Mouse (Mus musculus) testis, postnatal 14 days (tissue): ENCODE data around the gene Hoxc5.

ENCODE experiments used
- DNase-seq: peaks from one replicate; pipeline ENCODE4 v3.0.0; 2021; ENCODE audit warnings: low spot score

The Hoxc5 gene

GRCm38 (mm10) chr15:102967511-102968397 is 511 bp downstream of the Hoxc5 start:
- no peak for DNase-seq

- no peak for DNase-seq
Measured at GRCm38 (mm10) chr15:102969296-102969695, 2.1 kb downstream of the Hoxc5 start.

DNA sequence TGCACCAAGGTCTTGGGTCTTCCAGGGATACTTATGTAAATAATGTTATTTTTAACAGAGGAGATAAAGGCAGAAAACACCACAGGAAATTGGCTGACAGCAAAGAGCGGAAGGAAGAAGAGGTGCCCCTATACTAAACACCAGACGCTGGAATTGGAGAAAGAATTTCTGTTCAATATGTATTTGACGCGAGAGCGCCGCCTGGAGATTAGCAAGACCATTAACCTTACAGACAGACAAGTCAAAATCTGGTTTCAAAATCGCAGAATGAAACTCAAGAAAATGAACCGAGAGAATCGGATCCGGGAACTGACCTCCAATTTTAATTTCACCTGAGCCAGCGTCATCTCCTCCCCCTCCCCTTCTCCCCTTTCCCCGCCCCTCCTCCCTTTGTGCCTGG is 3.5 kb downstream of the Hoxc5 start:
- DNase-seq: no peak

DNA sequence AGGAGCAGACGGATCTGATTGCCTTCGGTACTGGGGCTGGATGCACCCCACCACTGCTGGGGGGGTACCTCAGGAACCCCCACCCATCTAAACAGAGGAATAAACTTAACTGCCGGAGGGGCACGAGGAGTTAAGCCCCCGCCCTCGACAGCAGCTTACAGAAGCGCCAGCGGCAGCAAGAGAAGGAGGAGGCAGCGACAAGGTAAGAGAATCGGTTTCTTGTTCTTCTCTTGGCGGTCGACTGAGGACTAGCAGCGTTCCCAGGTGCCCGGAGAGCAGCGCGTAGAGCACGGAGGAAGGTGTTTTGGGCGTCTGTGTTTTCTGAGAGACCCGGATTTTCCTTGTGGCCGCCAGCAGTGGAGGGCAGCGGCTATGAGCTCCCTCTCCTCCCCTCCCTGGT is 5.0 kb downstream of the Hoxc5 start:
- no peak for DNase-seq

GRCm38 (mm10) chr15:102972753-102973152 is 5.5 kb downstream of the Hoxc5 start:
- no peak for DNase-seq

DNA sequence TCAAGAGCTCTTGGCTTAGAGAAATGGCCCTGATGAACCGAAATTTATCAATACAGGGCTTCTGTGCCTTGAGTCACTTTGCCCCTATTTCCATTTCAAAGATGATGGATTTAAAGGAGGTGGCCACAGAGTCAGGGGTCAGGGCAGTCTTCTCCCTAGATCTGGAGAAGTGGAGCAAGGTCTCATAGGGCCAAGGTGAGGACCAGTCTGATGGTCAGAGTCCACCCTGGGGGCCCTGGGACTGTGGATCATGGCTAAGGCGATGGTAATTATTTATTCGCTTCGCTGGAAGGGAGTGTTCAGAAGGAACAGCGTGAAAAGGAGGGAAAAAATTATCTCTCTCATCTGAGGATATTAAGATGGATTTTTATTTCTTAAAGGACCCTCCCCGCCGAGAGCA is 7.8 kb downstream of the Hoxc5 start:
- DNase-seq: no peak

GRCm38 (mm10) chr15:102975688-102976111 is 8.5 kb downstream of the Hoxc5 start:
- DNase-seq: no peak

GRCm38 (mm10) chr15:102976171-102976570 is 8.9 kb downstream of the Hoxc5 start, which contains the start of gene Hoxc9:
TSS of gene Hoxc9 (plus strand) at chr15:102976439.
- DNase-seq: no peak

- DNase-seq: no peak
Measured at GRCm38 (mm10) chr15:102976631-102977422, 9.6 kb downstream of the Hoxc5 start.

DNA sequence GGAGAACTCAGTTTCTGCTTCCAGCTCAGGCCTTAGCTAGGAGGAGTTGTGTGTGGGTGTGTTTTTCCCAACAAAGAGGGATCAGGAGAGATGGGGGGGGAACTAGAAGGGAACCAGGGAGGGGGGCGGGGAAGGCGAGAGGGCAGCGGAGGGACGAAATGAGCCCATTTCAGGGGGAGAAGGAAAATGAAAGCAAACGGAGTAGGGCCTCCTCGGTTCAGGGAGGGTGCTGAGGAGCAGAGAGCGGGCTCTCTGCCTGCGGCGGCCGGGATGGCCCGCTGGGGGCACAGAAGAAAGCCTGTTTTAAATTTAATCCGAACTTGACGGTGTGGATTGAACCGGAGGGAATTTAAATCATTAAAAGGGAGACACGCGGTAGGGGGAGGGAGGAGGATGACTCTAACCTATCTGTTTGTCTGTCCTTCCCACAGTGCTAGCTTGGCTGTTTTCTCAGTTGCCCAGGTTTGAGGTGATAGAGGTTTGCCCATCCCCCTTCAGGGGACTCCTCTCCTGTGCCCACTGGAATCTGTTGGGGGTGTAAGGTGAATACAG is 10.3 kb downstream of the Hoxc5 start:
- no peak for DNase-seq

DNA sequence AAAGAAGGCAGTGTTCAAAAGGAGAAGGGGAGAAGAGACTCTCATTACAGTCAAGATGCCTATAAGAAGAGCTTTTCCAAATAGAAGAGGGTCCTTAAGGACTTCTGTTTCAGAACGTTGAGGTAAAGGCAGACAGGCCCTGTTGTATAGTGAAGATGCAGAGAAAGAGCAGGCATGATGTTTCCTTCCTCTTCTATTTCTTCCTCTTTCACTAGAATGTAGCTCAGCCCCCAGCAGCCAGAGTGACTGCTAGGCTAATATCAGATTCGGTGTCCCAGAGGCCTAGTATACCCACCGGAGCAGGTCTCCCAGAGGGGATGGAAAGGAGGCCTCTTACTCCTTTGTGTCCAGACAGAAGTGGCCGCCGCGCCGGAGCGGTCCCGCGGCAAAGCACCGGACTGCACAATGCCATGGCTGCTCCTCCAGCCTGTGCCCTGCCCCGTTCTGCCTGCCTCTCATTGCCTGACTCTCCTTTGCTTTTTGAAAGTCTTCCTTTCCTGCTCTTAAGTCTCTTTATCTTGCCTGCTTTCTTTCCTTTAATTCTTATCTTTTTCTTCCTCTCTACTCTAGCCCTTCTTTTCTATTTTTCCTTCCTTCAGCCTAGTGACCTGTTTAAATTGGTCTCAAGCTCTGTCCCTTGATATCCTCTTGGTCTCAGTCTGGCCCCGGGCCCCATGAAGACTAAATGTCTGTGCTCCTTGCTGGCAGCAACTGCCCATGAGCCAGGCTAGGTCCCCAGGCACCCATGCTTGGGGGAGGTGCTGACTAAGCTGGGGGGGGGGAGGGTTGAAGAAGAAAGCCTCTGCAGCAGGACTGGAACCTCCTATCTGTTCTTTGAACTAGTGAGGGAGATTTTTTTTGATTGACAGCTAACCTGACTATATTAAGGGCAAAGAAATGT is 11.6 kb downstream of the Hoxc5 start:
- no peak for DNase-seq

DNA sequence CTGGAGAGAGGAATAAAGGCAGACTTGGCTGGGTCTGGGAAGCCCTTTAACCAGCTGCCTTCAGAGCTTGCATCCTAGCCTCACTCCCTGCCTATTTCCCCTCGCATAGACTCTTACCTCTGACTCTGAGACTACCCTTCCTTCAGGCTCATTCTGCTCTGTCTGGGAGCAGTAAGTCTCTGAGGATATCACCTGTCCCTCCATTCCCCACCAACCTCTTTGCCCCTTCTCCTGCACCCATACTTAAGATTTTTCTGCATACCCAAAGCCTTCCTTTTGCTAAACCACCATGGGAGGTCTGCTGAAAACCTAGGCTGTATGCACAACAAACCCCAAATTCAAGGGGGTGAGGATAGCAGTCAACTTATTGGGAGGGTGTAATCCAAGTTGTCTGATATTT is 12.7 kb downstream of the Hoxc5 start:
- no peak for DNase-seq

DNA sequence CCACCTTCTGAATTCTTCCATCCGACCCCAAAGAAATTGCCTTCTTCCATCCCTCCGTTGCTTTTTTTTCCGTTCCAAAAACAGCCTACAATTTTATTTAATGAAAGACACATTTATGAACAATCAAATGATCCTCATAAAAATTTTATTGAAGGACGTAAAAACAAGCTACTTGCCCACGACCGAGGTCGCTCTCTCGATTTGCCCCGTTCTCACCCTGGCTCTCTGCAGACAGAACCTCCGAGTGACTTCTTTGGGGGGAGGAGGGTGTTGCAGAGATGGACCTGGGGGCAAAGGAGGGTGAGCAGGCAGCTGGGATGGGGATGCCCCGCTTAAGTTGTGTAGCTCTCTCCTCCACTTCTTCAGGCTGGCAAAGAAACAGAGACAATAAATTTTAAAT is 13.1 kb downstream of the Hoxc5 start:
- DNase-seq: no peak

- no peak for DNase-seq
Measured at GRCm38 (mm10) chr15:102980912-102981311, 13.7 kb downstream of the Hoxc5 start.

DNA sequence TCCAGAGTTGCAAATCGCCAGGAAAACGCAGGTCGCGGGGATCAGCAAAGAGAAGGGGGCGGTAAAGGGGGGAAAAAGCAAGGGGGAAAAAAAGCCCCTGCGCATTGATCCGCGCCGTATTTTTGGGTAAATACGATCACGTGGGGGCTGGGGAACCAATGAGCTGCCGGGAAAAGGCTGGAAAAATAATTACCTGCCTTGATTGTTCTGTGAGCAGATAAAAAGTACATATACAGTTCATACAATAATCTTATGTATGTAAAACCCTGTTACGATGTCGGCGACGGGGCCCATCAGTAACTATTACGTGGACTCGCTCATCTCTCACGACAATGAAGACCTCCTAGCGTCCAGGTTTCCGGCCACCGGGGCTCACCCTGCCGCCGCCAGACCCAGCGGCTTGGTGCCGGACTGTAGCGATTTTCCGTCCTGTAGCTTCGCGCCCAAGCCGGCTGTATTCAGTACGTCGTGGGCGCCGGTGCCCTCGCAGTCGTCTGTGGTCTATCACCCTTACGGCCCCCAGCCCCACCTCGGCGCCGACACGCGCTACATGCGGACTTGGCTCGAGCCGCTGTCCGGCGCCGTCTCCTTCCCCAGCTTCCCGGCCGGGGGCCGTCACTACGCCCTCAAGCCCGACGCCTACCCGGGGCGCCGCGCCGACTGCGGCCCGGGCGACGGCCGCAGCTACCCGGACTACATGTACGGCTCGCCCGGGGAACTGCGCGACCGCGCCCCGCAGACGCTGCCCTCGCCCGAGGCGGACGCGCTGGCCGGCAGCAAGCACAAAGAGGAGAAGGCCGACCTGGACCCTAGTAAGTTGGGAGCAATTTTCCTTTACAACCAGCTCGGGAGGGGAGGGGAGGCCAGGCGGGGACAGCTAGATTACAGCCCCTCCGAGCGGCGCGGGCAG is 14.4 kb downstream of the Hoxc5 start:
- DNase-seq: peak; percentile 49

- DNase-seq: no peak
Measured at GRCm38 (mm10) chr15:102983716-102984115, 16.5 kb downstream of the Hoxc5 start.

DNA sequence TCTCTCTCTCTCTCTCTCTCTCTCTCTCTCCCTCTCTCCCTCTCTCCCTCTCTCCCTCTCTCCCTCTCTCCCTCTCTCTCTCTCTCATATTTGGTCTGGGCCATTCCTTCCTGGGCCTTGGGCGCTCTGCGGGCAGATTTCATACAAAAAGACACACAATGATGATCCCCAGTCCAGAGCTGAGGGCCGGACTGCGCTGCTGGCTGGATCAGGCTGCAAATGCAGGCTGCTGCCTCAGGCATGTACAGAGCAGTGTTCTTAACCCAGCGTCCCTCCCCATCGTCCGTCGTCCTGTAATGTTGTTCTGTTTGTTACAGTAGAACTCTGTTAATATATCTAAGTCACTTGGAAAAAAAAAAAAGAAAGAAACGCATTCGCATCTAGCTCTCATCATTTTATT is 17.3 kb downstream of the Hoxc5 start:
- DNase-seq: no peak

DNA sequence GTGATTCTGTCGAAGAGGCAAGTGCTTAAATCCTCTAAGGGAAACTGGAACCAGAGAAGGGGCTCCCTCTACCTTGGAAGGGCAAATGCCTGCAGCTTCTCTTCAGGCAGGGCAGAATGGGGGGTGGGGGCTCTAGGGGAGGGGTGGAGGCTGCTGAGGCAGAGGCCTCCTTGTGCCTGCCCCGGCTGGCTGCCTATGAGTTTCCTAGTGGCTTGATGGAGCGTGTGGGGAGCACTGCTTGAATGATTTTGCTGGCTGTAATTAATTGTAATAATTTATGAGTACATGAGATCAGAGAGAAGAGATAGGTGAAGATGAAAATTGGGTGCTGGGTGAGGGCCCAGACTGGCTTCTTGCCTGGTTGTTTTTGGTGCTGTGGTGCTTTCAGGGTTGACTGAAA is 17.7 kb downstream of the Hoxc5 start:
- DNase-seq: no peak

- DNase-seq: peak; percentile 87
Measured at GRCm38 (mm10) chr15:102987124-102987833, 20.0 kb downstream of the Hoxc5 start.

GRCm38 (mm10) chr15:102988078-102988477 is 20.8 kb downstream of the Hoxc5 start:
- DNase-seq: no peak
